Mouse (Mus musculus) splenic B cell, adult 2 months (primary cell): ENCODE measurements around the gene Arhgap24.

Experiments used
- DNase-seq: peaks from one replicate; pipeline ENCODE4 v3.0.0-alpha.2; 2011; ENCODE audit warnings: low read depth, low spot score
- H3K27me3 ChIP-seq: 2 replicates; pipeline ENCODE4 v1.6.1; 2012; ENCODE audit warnings: mild to moderate bottlenecking, low read length, moderate library complexity, mixed read lengths; ENCODE audit not compliant: control insufficient read depth, poor library complexity, insufficient read depth, severe bottlenecking
- H3K36me3 ChIP-seq: 2 replicates; pipeline ENCODE4 v1.6.1; 2012; ENCODE audit warnings: mild to moderate bottlenecking, low read length, moderate library complexity, mixed read lengths; ENCODE audit not compliant: control insufficient read depth, poor library complexity, insufficient read depth, severe bottlenecking

Arhgap24 gene

GRCm38 (mm10) chr5:102659061-102659460 lies 177.9 kb downstream of the Arhgap24 start:
- no peak for DNase-seq
- Histone ChIP-seq H3K36me3 (no peaks in the 10 kb centered on the region), H3K27me3 (no peaks in the 10 kb centered on the region)

- DNase-seq: no peak
- Histone ChIP-seq H3K36me3 (no peaks in the 10 kb centered on the region), H3K27me3 (no peaks in the 10 kb centered on the region)
Measured at GRCm38 (mm10) chr5:102664988-102665726, 184.0 kb downstream of the Arhgap24 start.

GRCm38 (mm10) chr5:102666886-102667285 lies 185.7 kb downstream of the Arhgap24 start:
- H3K36me3 ChIP-seq: no peaks in the 10 kb centered on the region
- DNase-seq: no peak

GRCm38 (mm10) chr5:102667754-102668575 lies 186.8 kb downstream of the Arhgap24 start:
- DNase-seq: no peak
- no peaks in the 10 kb centered on the region for H3K36me3 ChIP-seq
- H3K27me3 ChIP-seq: no peaks in the 10 kb centered on the region

More at GRCm38 (mm10) chr5:102666886-102667285, 185.7 kb downstream of the Arhgap24 start:
- no peaks in the 10 kb centered on the region for H3K27me3 ChIP-seq

- Histone ChIP-seq H3K36me3 (no peaks in the 10 kb centered on the region), H3K27me3 (no peaks in the 10 kb centered on the region)
- no peak for DNase-seq
Measured at GRCm38 (mm10) chr5:102670206-102670605, 189.0 kb downstream of the Arhgap24 start.

GRCm38 (mm10) chr5:102670731-102671345 lies 189.6 kb downstream of the Arhgap24 start:
- H3K36me3 ChIP-seq: no peaks in the 10 kb centered on the region
- no peaks in the 10 kb centered on the region for H3K27me3 ChIP-seq
- no peak for DNase-seq

GRCm38 (mm10) chr5:102675326-102675725 lies 194.1 kb downstream of the Arhgap24 start:
- DNase-seq: no peak
- Histone ChIP-seq H3K27me3 (no peaks in the 10 kb centered on the region), H3K36me3 (no peaks in the 10 kb centered on the region)

GRCm38 (mm10) chr5:102677176-102677575 lies 196.0 kb downstream of the Arhgap24 start:
- DNase-seq: no peak
- H3K36me3 ChIP-seq: no peaks in the 10 kb centered on the region
- H3K27me3 ChIP-seq: no peaks in the 10 kb centered on the region

GRCm38 (mm10) chr5:102687673-102688072 lies 206.5 kb downstream of the Arhgap24 start:
- Histone ChIP-seq H3K36me3 (peaks cover 4% of the 10 kb centered on the region; the same call in 1 of the 2 replicates), H3K27me3 (no peaks in the 10 kb centered on the region)
- no peak for DNase-seq

- Histone ChIP-seq H3K27me3 (no peaks in the 10 kb centered on the region), H3K36me3 (no peaks in the 10 kb centered on the region)
- DNase-seq: peak; percentile 77
Measured at GRCm38 (mm10) chr5:102692487-102692886, 211.3 kb downstream of the Arhgap24 start.

- Histone ChIP-seq H3K36me3 (no peaks in the 10 kb centered on the region), H3K27me3 (no peaks in the 10 kb centered on the region)
- no peak for DNase-seq
Measured at GRCm38 (mm10) chr5:102693192-102693591, 212.0 kb downstream of the Arhgap24 start.

GRCm38 (mm10) chr5:102693871-102694270 lies 212.7 kb downstream of the Arhgap24 start:
- no peak for DNase-seq
- no peaks in the 10 kb centered on the region for H3K27me3 ChIP-seq
- no peaks in the 10 kb centered on the region for H3K36me3 ChIP-seq

GRCm38 (mm10) chr5:102697784-102698183 lies 216.6 kb downstream of the Arhgap24 start:
- DNase-seq: peak; percentile 30
- Histone ChIP-seq H3K36me3 (no peaks in the 10 kb centered on the region), H3K27me3 (no peaks in the 10 kb centered on the region)

GRCm38 (mm10) chr5:102698396-102698795 lies 217.2 kb downstream of the Arhgap24 start:
- DNase-seq: no peak
- H3K36me3 ChIP-seq: no peaks in the 10 kb centered on the region
- H3K27me3 ChIP-seq: no peaks in the 10 kb centered on the region

GRCm38 (mm10) chr5:102698891-102699290 lies 217.7 kb downstream of the Arhgap24 start:
- no peaks in the 10 kb centered on the region for H3K27me3 ChIP-seq
- DNase-seq: no peak
- no peaks in the 10 kb centered on the region for H3K36me3 ChIP-seq
